Mouse (Mus musculus): Measurements from ENCODE around the gene Tmem184a.

GRCm38 (mm10) chr5:139775216-139775926, 44.3 kb downstream of the Tmem184a start, which contains the start of gene Ints1:
- TF ChIP-seq POLR2A (IDR thresholded peaks at IDR 0.05; ENCODE audit: insufficient read length, low read depth), result peak; percentile 73
- peak; percentile 63 for TF ChIP-seq POLR2AphosphoS2 (IDR thresholded peaks at IDR 0.05; ENCODE audit: insufficient read length, low read depth)
- peak in 1 of 3 experiments; percentile 12 for TF ChIP-seq MYOG (IDR thresholded peaks at IDR 0.05; ENCODE audit: control insufficient read depth in 1 of 3, insufficient read depth in 1 of 3, insufficient read length in 2 of 3, low read depth in 2 of 3)
- TF ChIP-seq SRF (IDR thresholded peaks at IDR 0.05; ENCODE audit: control insufficient read depth, insufficient read length, low read depth), result no peak

All from myocyte (in vitro differentiated cells).